ENCODE assay signal across 8 mouse cellular contexts in the genomic region with DNA sequence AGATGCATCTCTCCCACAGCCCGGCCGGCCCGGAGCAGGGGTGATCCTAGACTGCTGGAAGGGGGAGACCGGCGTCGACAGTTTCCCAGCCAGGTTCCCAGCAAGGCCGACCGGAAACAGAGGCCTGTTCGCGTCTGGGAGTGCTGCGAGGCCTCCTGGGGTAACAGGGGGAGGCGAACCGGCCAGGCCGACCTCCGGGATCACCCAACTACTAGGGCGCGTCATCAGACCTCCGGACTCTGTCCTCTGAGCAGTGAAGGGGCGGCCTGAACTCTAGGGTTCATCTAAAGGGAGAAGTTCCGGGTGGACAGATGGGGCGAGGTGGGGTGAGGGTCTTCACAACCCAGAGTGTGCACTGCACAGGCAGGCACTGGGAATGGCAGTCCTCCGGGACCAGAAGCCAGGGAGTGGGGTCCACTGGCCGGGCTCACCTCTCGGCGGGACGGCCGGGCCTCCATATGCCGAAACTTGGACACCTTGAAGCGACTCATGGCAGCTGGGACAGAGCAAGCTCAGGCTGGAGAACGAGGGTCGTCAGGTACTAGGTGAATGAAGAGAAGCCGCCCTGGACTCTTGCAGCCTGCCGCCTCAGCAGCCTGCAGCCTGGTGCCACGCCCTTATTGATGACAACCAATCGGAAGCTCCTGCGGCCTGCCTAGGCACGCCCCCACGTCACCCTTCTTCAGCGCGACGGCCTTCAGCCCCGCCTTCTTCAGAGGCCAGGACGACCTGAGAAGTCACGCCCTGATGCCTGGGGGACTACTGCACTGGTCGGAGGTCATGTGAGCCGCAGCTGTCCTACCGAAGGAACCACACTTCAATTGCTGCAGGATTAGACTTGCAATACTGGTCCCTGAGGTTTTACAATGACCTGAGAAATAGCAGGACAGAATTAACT. TPM values are rescaled to one million over a fixed set of nuclear protein-coding genes. Genes with fewer than 3 reads are reported as not detected.
DNase-seq lines count a peak whose midpoint lies in the region; ATAC-seq lines count a peak whose summit lies in the region.

A gene (minus strand): TSS at position 657 of the 898 bp plus-strand sequence.

- peak within 1 kb of the TSS; percentile 72 for H3K9ac ChIP-seq in hindbrain, embryonic 15.5 days

- H3K4me2 ChIP-seq in hindbrain, embryonic 15.5 days = peak within 1 kb of the TSS; percentile 89

- no peaks in the 10 kb centered on the region for H3K9me3 ChIP-seq in hindbrain, embryonic 15.5 days

- DNase-seq in T-cell, adult 2 months (ENCODE audit: low spot score) = peak; percentile 89
- peak; percentile 87 to 90 for DNase-seq in cerebellum, postnatal 36 days
- DNase-seq in frontal cortex, postnatal 36 days (ENCODE audit: low spot score in 2 of 2) = peak; percentile 76 to 89
- peak; percentile 84 for DNase-seq in left cerebral cortex, adult 11 months (ENCODE audit: low spot score)
- DNase-seq in lung, postnatal 4 days = peak; percentile 93 to 95
- DNase-seq in retina, postnatal 7 days (ENCODE audit: low read depth, low spot score) = peak; percentile 83
- peak; percentile 56 for DNase-seq in urinary bladder, adult 2 months (ENCODE audit: low spot score)

- peak; percentile 90 for ATAC-seq in hindbrain, embryonic 15.5 days (ENCODE audit: low FRiP score, low read depth)

- H3K36me3 ChIP-seq in hindbrain, embryonic 15.5 days = peaks cover 17% of the 10 kb centered on the region

- H3K27me3 ChIP-seq in hindbrain, embryonic 15.5 days = no peaks in the 10 kb centered on the region

- WGBS in hindbrain, embryonic 15.5 days = under 1% methylated on average over 45 of the region's 47 CpGs

- peak within 1 kb of the TSS; percentile 67 for H3K4me3 ChIP-seq in hindbrain, embryonic 15.5 days

- H3K27ac ChIP-seq in hindbrain, embryonic 15.5 days (replicated peaks) = peak within 1 kb of the TSS; percentile 60; the same call in 1 of the 2 replicates

- peaks cover 21% of the 10 kb centered on the region for H3K4me1 ChIP-seq in hindbrain, embryonic 15.5 days (replicated peaks)

RNA-seq across cellular contexts. Expression of the gene that starts here (rescaled TPM):
- polyA plus RNA-seq in hindbrain, embryonic 15.5 days (2015; fragmentation: Nextera tagmentation; extraction: Ambion mirVana) = 32.8 and 37.2 TPM in 2 replicates
- 32.6 and 33.5 TPM in 2 replicates for polyA plus RNA-seq in urinary bladder, adult 2 months (2012; rRNA removed)

Comparison
In these comparisons a context has a peak if more than half of its experiments do, and no peak if none do; other contexts are left out.
1. Peak in every context shown above with its lines: DNase-seq, ATAC-seq, H3K4me3 ChIP-seq and H3K27ac ChIP-seq.